Mouse (Mus musculus): ENCODE data around the gene Efcab8. TPM values are rescaled to one million over a fixed set of nuclear protein-coding genes. Genes with fewer than 3 reads are reported as not detected.

Gene Efcab8
- total and polyA plus RNA-seq, 3 experiments: 0.04 to 0.19 TPM; not detected in 1

DNA sequence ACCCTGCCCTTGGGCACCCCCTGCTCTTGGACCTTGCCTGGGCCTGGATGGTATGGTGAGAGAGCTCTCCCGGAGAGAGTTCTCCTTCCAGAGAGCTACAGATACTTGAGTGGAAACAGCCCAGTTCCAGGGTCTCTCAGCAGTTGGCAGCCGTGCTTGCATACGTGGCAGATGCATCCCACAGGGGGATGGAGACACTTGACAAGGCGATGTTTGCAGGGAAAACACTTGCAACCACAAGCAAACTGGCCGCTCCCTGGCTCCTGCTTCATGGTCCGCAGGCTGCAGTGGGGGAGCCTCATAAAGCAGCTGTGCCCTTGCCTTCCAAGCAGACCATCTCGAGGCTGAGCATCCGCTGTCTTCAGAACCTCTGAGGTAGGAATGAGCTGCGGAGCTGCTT lies 95.0 kb downstream of the Efcab8 start, which contains the start of gene Bpifb2:
TSS of gene Bpifb2 (plus strand) at position 301 of the 400 bp plus-strand sequence.
- no peak within 1 kb of the TSS for H3K4me3 ChIP-seq (ENCODE audit: control insufficient read depth in 1 of 2, insufficient read depth in 1 of 2, low read depth in 2 of 2, low read length in 2 of 2)
- H3K79me2 ChIP-seq (ENCODE audit: control insufficient read depth, insufficient read depth, low read length, poor library complexity): no peaks in the 10 kb centered on the region
- no peak within 1 kb of the TSS for H3K27ac ChIP-seq (ENCODE audit: control insufficient read depth, low read depth, low read length)
- no peaks in the 10 kb centered on the region; a peak in 1 of 4 replicates for H3K27me3 ChIP-seq (ENCODE audit: control insufficient read depth in 1 of 2, insufficient read depth in 2 of 2, low read length in 2 of 2)
- DNase-seq (ENCODE audit: low read depth, low spot score): no peak
- H3K4me1 ChIP-seq (ENCODE audit: control insufficient read depth in 1 of 2, insufficient read depth in 2 of 2, low read length in 2 of 2): no peaks in the 10 kb centered on the region
- no peaks in the 10 kb centered on the region for H3K9me3 ChIP-seq (replicated peaks; ENCODE audit: insufficient read depth, low read length)
- TF ChIP-seq MEF2A (IDR thresholded peaks at IDR 0.05; ENCODE audit: extremely low read depth, insufficient replicate concordance, low read depth, low read length, poor library complexity, severe bottlenecking): no peak
- TF ChIP-seq GABPA (IDR thresholded peaks at IDR 0.05; ENCODE audit: low read depth, low read length): no peak
- no peak for TF ChIP-seq TBP (IDR thresholded peaks at IDR 0.05; ENCODE audit: low read depth, low read length)
- TF ChIP-seq TCF12 (IDR thresholded peaks at IDR 0.05; ENCODE audit: low read depth, low read length): no peak
- TF ChIP-seq USF2 (IDR thresholded peaks at IDR 0.05; ENCODE audit: borderline replicate concordance in 1 of 2, insufficient read depth in 1 of 2, low read depth in 1 of 2, low read length in 2 of 2): no peak
- no peak for TF ChIP-seq NELFE (IDR thresholded peaks at IDR 0.05; ENCODE audit: low read depth, low read length)
- no peak for TF ChIP-seq ZC3H11A (IDR thresholded peaks at IDR 0.05; ENCODE audit: low read depth, low read length)
- H3K9ac ChIP-seq (ENCODE audit: control insufficient read depth, low read depth, low read length, poor library complexity, severe bottlenecking): no peak within 1 kb of the TSS
- no peaks in the 10 kb centered on the region for H3K36me3 ChIP-seq (ENCODE audit: control insufficient read depth in 1 of 2, insufficient read depth in 2 of 2, low read length in 2 of 2)

Other genes with a start within 250 kb of the Efcab8 start
- gene Nol4l, start 250.0 kb upstream of the Efcab8 start, total RNA-seq (2012; rRNA removed): 4.4 and 4.5 TPM in 2 replicates
- gene Nol4l, start 250.0 kb upstream of the Efcab8 start, polyA plus RNA-seq (2012; ENCODE audit: insufficient read depth in 1 of 2, insufficient read length in 2 of 2, low read depth in 1 of 2, low replicate concordance in 2 of 2, missing spikeins in 1 of 2): 1 to 10 TPM in 1 of 2 experiments, not detected in 1; 7.1 TPM
- gene Commd7, start 147.2 kb upstream of the Efcab8 start, total RNA-seq (2012; rRNA removed): 25.3 and 25.5 TPM in 2 replicates
- 10 to 100 TPM in 1 of 2 experiments, not detected in 1; 36.1 TPM for gene Commd7, start 147.2 kb upstream of the Efcab8 start, polyA plus RNA-seq (2012; ENCODE audit: insufficient read depth in 1 of 2, insufficient read length in 2 of 2, low read depth in 1 of 2, low replicate concordance in 2 of 2, missing spikeins in 1 of 2)
- 10.1 and 11.6 TPM in 2 replicates for gene Dnmt3b, start 130.5 kb upstream of the Efcab8 start, total RNA-seq (2012; rRNA removed)
- 10 to 100 TPM in 1 of 2 experiments, not detected in 1; 17.5 TPM for gene Dnmt3b, start 130.5 kb upstream of the Efcab8 start, polyA plus RNA-seq (2012; ENCODE audit: insufficient read depth in 1 of 2, insufficient read length in 2 of 2, low read depth in 1 of 2, low replicate concordance in 2 of 2, missing spikeins in 1 of 2)
- 0.26 and 0.65 TPM in 2 replicates for gene Dnmt3c, start 83.3 kb upstream of the Efcab8 start, total RNA-seq (2012; rRNA removed)
- under 1 TPM in 1 of 2 experiments, not detected in 1; 0.45 TPM for gene Dnmt3c, start 83.3 kb upstream of the Efcab8 start, polyA plus RNA-seq (2012; ENCODE audit: insufficient read depth in 1 of 2, insufficient read length in 2 of 2, low read depth in 1 of 2, low replicate concordance in 2 of 2, missing spikeins in 1 of 2)
- gene Mapre1, start 38.7 kb upstream of the Efcab8 start, total RNA-seq (2012; rRNA removed): 57.7 and 60.0 TPM in 2 replicates
- 10 to 100 TPM in 1 of 2 experiments, not detected in 1; 94.8 TPM for gene Mapre1, start 38.7 kb upstream of the Efcab8 start, polyA plus RNA-seq (2012; ENCODE audit: insufficient read depth in 1 of 2, insufficient read length in 2 of 2, low read depth in 1 of 2, low replicate concordance in 2 of 2, missing spikeins in 1 of 2)
- gene Sun5, start 91.2 kb downstream of the Efcab8 start, total RNA-seq (2012; rRNA removed): not detected in 2 replicates
- gene Sun5, start 91.2 kb downstream of the Efcab8 start, polyA plus RNA-seq (2012; ENCODE audit: insufficient read depth in 1 of 2, insufficient read length in 2 of 2, low read depth in 1 of 2, low replicate concordance in 2 of 2, missing spikeins in 1 of 2): not detected
- not detected in 2 replicates for gene Bpifb2, start 95.1 kb downstream of the Efcab8 start, total RNA-seq (2012; rRNA removed)
- gene Bpifb2, start 95.1 kb downstream of the Efcab8 start, polyA plus RNA-seq (2012; ENCODE audit: insufficient read depth in 1 of 2, insufficient read length in 2 of 2, low read depth in 1 of 2, low replicate concordance in 2 of 2, missing spikeins in 1 of 2): not detected
- gene Bpifb6, start 120.5 kb downstream of the Efcab8 start, total RNA-seq (2012; rRNA removed): not detected in 2 replicates
- not detected for gene Bpifb6, start 120.5 kb downstream of the Efcab8 start, polyA plus RNA-seq (2012; ENCODE audit: insufficient read depth in 1 of 2, insufficient read length in 2 of 2, low read depth in 1 of 2, low replicate concordance in 2 of 2, missing spikeins in 1 of 2)
- not detected in 2 replicates for gene Bpifb3, start 138.3 kb downstream of the Efcab8 start, total RNA-seq (2012; rRNA removed)
- not detected for gene Bpifb3, start 138.3 kb downstream of the Efcab8 start, polyA plus RNA-seq (2012; ENCODE audit: insufficient read depth in 1 of 2, insufficient read length in 2 of 2, low read depth in 1 of 2, low replicate concordance in 2 of 2, missing spikeins in 1 of 2)
- not detected in 2 replicates for gene Bpifb4, start 158.3 kb downstream of the Efcab8 start, total RNA-seq (2012; rRNA removed)
- not detected for gene Bpifb4, start 158.3 kb downstream of the Efcab8 start, polyA plus RNA-seq (2012; ENCODE audit: insufficient read depth in 1 of 2, insufficient read length in 2 of 2, low read depth in 1 of 2, low replicate concordance in 2 of 2, missing spikeins in 1 of 2)
- not detected in 2 replicates for gene Bpifa6, start 195.0 kb downstream of the Efcab8 start, total RNA-seq (2012; rRNA removed)
- gene Bpifa6, start 195.0 kb downstream of the Efcab8 start, polyA plus RNA-seq (2012; ENCODE audit: insufficient read depth in 1 of 2, insufficient read length in 2 of 2, low read depth in 1 of 2, low replicate concordance in 2 of 2, missing spikeins in 1 of 2): not detected
- gene Bpifa2, start 228.3 kb downstream of the Efcab8 start, total RNA-seq (2012; rRNA removed): not detected in 2 replicates
- not detected for gene Bpifa2, start 228.3 kb downstream of the Efcab8 start, polyA plus RNA-seq (2012; ENCODE audit: insufficient read depth in 1 of 2, insufficient read length in 2 of 2, low read depth in 1 of 2, low replicate concordance in 2 of 2, missing spikeins in 1 of 2)

Data from MEL (cell line).